Mouse (Mus musculus): ENCODE results near the gene Cnnm4. TPM values are rescaled to one million over a fixed set of nuclear protein-coding genes. Genes with fewer than 3 reads are reported as not detected.
A peak's percentile ranks its signal among the peaks of the same experiment; 100 is the strongest.

Cnnm4 gene
- total RNA-seq, 2 experiments from 2014 or later: 13.2 to 13.8 TPM

GRCm38 (mm10) chr1:36523332-36524013 is 52.1 kb downstream of the Cnnm4 start:
- intact Hi-C loops (cut with DNase I): no loop called here
- DNase-seq (ENCODE audit: extremely low spot score in 1 of 2, low spot score in 2 of 2): no peak
- H3K27ac ChIP-seq: no peak overlapping the region
- no peak for TF ChIP-seq CTCF (IDR thresholded peaks at IDR 0.05)
- H3K4me3 ChIP-seq: no peak overlapping the region

- no peak for DNase-seq (ENCODE audit: extremely low spot score in 1 of 2, low spot score in 2 of 2)
- no peak for TF ChIP-seq CTCF (IDR thresholded peaks at IDR 0.05)
- H3K27ac ChIP-seq: no peak overlapping the region
Measured at GRCm38 (mm10) chr1:36524058-36524457, 52.6 kb downstream of the Cnnm4 start.

GRCm38 (mm10) chr1:36525774-36526173 is 54.4 kb downstream of the Cnnm4 start:
- intact Hi-C loops (cut with DNase I): no loop called here
- TF ChIP-seq CTCF (IDR thresholded peaks at IDR 0.05): no peak
- no peak overlapping the region for H3K27ac ChIP-seq
- no peak overlapping the region for H3K4me3 ChIP-seq
- no peak for DNase-seq (ENCODE audit: extremely low spot score in 1 of 2, low spot score in 2 of 2)

More at GRCm38 (mm10) chr1:36524058-36524457, 52.6 kb downstream of the Cnnm4 start:
- intact Hi-C loops (cut with DNase I): no loop called here
- H3K4me3 ChIP-seq: no peak overlapping the region

GRCm38 (mm10) chr1:36526903-36527302 is 55.5 kb downstream of the Cnnm4 start:
- Histone ChIP-seq H3K27ac (no peak overlapping the region), H3K4me3 (no peak overlapping the region)
- TF ChIP-seq CTCF (IDR thresholded peaks at IDR 0.05): no peak
- intact Hi-C loops (cut with DNase I): no loop called here
- DNase-seq (ENCODE audit: extremely low spot score in 1 of 2, low spot score in 2 of 2): no peak

- TF ChIP-seq CTCF (IDR thresholded peaks at IDR 0.05): no peak
- no peak for DNase-seq (ENCODE audit: extremely low spot score in 1 of 2, low spot score in 2 of 2)
- intact Hi-C loops (cut with DNase I): no loop called here
- H3K27ac ChIP-seq: no peak overlapping the region
- H3K4me3 ChIP-seq: no peak overlapping the region
Measured at GRCm38 (mm10) chr1:36528351-36528750, 56.9 kb downstream of the Cnnm4 start.

- intact Hi-C loops (cut with DNase I): no loop called here
- no peak overlapping the region for H3K27ac ChIP-seq
- no peak for DNase-seq (ENCODE audit: extremely low spot score in 1 of 2, low spot score in 2 of 2)
- no peak for TF ChIP-seq CTCF (IDR thresholded peaks at IDR 0.05)
- no peak overlapping the region for H3K4me3 ChIP-seq
Measured at GRCm38 (mm10) chr1:36529274-36529673, 57.9 kb downstream of the Cnnm4 start.

GRCm38 (mm10) chr1:36529875-36530274 is 58.5 kb downstream of the Cnnm4 start:
- DNase-seq (ENCODE audit: extremely low spot score in 1 of 2, low spot score in 2 of 2): no peak
- H3K4me3 ChIP-seq: no peak overlapping the region
- intact Hi-C loops (cut with DNase I): no loop called here
- TF ChIP-seq CTCF (IDR thresholded peaks at IDR 0.05): no peak
- no peak overlapping the region for H3K27ac ChIP-seq

- no peak for TF ChIP-seq CTCF (IDR thresholded peaks at IDR 0.05)
- H3K27ac ChIP-seq: no peak overlapping the region
- H3K4me3 ChIP-seq: no peak overlapping the region
- intact Hi-C loops (cut with DNase I): no loop called here
- DNase-seq (ENCODE audit: extremely low spot score in 1 of 2, low spot score in 2 of 2): no peak
Measured at GRCm38 (mm10) chr1:36530485-36530884, 59.1 kb downstream of the Cnnm4 start.

GRCm38 (mm10) chr1:36530962-36531361 is 59.5 kb downstream of the Cnnm4 start:
- DNase-seq (ENCODE audit: extremely low spot score in 1 of 2, low spot score in 2 of 2): no peak
- intact Hi-C loops (cut with DNase I): no loop called here
- no peak overlapping the region for H3K4me3 ChIP-seq
- TF ChIP-seq CTCF (IDR thresholded peaks at IDR 0.05): no peak
- no peak overlapping the region for H3K27ac ChIP-seq

- Histone ChIP-seq H3K27ac (no peak overlapping the region), H3K4me3 (no peak overlapping the region)
- no peak for TF ChIP-seq CTCF (IDR thresholded peaks at IDR 0.05)
- intact Hi-C loops (cut with DNase I): no loop called here
- no peak for DNase-seq (ENCODE audit: extremely low spot score in 1 of 2, low spot score in 2 of 2)
Measured at GRCm38 (mm10) chr1:36531461-36531860, 60.0 kb downstream of the Cnnm4 start.

GRCm38 (mm10) chr1:36533546-36533945 is 62.1 kb downstream of the Cnnm4 start:
- no peak for TF ChIP-seq CTCF (IDR thresholded peaks at IDR 0.05)
- no peak for DNase-seq (ENCODE audit: extremely low spot score in 1 of 2, low spot score in 2 of 2)
- intact Hi-C loops (cut with DNase I): no loop called here
- Histone ChIP-seq H3K4me3 (no peak overlapping the region), H3K27ac (no peak overlapping the region)

GRCm38 (mm10) chr1:36534595-36535058 is 63.2 kb downstream of the Cnnm4 start:
- Histone ChIP-seq H3K4me3 (no peak overlapping the region), H3K27ac (no peak overlapping the region)
- TF ChIP-seq CTCF (IDR thresholded peaks at IDR 0.05): peak; percentile 32
- intact Hi-C loops (cut with DNase I): no loop called here
- no peak for DNase-seq (ENCODE audit: extremely low spot score in 1 of 2, low spot score in 2 of 2)

Measured in left cerebral cortex, adult 2 months (tissue).